Mouse (Mus musculus) heart, embryonic 12.5 days (tissue): ENCODE data around the gene Syt16. TPM values are rescaled to one million over a fixed set of nuclear protein-coding genes. Genes with fewer than 3 reads are reported as not detected.

Experiments used
- ATAC-seq: fragments of 200-750 bp; cut with Nextera tagmentation; 2 replicates; pipeline ENCODE4 v1.8.0; 2017; ENCODE audit warnings: moderate TSS enrichment, moderate library complexity; ENCODE audit not compliant: insufficient number of reproducible peaks, low FRiP score
- H3K27ac ChIP-seq: fragments of 300-500 bp; sonication (generic); 2 replicates; pipeline ENCODE4 v1.5.1; 2016; ENCODE audit warnings: mild to moderate bottlenecking, moderate library complexity; ENCODE audit not compliant: poor library complexity, severe bottlenecking
- H3K27me3 ChIP-seq: fragments of 300-500 bp; sonication (generic); replicated peaks from 2 replicates; pipeline ENCODE4 v1.6.1; 2016; ENCODE audit warnings: mild to moderate bottlenecking, moderate library complexity
- H3K36me3 ChIP-seq: fragments of 300-500 bp; sonication (generic); 2 replicates; pipeline ENCODE4 v1.6.1; 2016; ENCODE audit warnings: mild to moderate bottlenecking, moderate library complexity
- H3K4me1 ChIP-seq: fragments of 300-500 bp; sonication (generic); replicated peaks from 2 replicates; pipeline ENCODE4 v1.6.1; 2016; ENCODE audit warnings: mild to moderate bottlenecking
- H3K4me2 ChIP-seq: fragments of 300-500 bp; sonication (generic); 2 replicates; pipeline ENCODE4 v1.6.1; 2016; ENCODE audit warnings: mild to moderate bottlenecking, moderate library complexity
- H3K4me3 ChIP-seq: fragments of 300-500 bp; sonication (generic); 2 replicates; pipeline ENCODE4 v1.5.1; 2016; ENCODE audit warnings: mild to moderate bottlenecking
- H3K9ac ChIP-seq: fragments of 300-500 bp; sonication (generic); 2 replicates; pipeline ENCODE4 v1.6.1; 2016; ENCODE audit warnings: mild to moderate bottlenecking, moderate library complexity
- H3K9me3 ChIP-seq: fragments of 300-500 bp; sonication (generic); replicated peaks from 2 replicates; pipeline ENCODE4 v1.6.1; 2016; ENCODE audit warnings: mild to moderate bottlenecking, moderate library complexity
- WGBS: fragments of 180-500 bp; shearing (Covaris S2); methylation state at CpG from one replicate; pipeline ENCODE4 v1.1.7; 2016; 5-methylcytosine and 5-hydroxymethylcytosine counted together
- polyA plus RNA-seq: library from polyadenylated mRNA; unstranded; fragments of >200 nt; fragmentation: Nextera tagmentation; extraction: Ambion mirVana; gene quantifications from 2 replicates; pipeline ENCODE4 v1.2.1, GENCODE M21; 2016

The Syt16 gene
- polyA plus RNA-seq, 1 experiment from 2014 or later: 0.33 TPM

DNA sequence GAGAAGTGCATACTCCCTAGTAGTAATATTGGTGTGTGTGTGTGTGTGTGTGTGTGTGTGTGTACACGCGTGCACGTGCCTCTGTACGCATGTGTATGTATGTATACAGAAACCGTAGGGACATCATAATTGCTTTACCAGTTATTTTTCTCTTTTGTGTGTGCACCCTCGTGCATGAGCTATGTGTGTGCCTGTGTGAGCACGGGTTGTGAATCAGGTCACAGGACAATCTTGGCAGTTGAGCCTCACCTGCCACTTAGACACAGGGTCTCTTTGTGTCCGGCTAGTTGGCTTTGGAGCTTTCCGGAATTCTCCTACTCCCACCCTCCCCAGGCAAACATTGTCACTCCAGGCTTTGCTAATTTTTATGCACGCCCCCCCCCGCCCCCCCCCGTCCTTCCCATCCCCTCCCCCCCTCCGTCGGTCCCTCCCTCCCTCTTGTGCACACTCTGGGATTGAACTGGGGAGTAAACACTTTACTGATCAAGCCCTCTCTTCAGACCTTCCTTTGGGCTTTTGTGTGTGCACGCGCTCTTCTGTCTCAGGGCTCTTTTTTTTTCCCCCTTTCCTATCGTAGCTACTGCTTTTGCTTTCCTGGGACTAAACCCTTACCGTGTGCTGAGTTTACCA, 319.0 kb downstream of the Syt16 start, which contains the start of gene Gm11042:
Gene Gm11042, minus strand, starts transcription at position 51 of the 630 bp plus-strand sequence.
- ATAC-seq: 0 out of 2 replicates have a peak, but pooled peaks have one; percentile 53
- peaks cover 4% of the 10 kb centered on the region; the same call in 1 of the 2 replicates for H3K4me1 ChIP-seq
- H3K27ac ChIP-seq: peak within 1 kb of the TSS; percentile 58
- WGBS: 37% methylated on average over 15 of the region's 18 CpGs
- no peaks in the 10 kb centered on the region for H3K27me3 ChIP-seq
- no peaks in the 10 kb centered on the region for H3K36me3 ChIP-seq
- peak within 1 kb of the TSS; percentile 66 for H3K9ac ChIP-seq
- H3K9me3 ChIP-seq: no peaks in the 10 kb centered on the region
- peak within 1 kb of the TSS; percentile 84 for H3K4me2 ChIP-seq
- H3K4me3 ChIP-seq: peak within 1 kb of the TSS; percentile 56

DNA sequence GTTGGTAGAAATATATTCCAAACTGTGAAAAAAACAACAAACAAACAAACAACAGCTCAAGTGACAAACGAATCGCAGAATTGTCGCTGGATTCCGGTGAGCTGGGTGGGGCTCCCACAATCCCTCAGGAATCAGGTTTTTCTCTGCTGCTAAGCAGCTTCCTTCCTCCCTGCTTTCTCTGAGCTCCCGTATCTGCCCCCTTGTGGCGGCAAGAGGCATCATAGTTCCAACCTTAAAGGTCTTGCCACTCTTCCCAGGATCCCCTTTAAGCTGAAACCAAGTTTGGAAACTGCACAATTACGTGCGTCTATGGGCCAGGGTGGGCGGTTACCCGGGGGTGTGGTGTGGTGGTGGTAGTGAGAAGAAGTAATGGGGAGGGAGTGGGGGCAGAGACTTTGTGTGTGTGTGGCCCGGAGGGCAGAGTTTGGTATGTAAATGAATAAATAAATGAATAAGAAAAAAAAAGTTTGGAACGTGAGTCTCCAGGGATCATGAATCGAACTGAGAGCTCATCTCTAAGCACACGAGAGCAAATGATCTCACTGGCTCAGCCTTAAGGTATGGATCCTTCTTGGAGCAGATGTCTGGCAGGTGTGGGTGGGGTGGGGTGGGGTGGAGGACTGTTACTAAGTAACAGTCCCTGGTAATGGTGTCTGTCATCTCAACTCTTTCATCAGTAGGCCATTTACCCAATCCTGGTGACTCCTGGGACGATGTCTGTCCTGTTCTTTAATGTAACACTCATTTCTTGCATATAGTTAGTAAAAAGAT, 319.7 kb downstream of the Syt16 start:
- H3K9ac ChIP-seq: peak overlapping the region; percentile 66
- ATAC-seq: peak; percentile 81
- no peaks in the 10 kb centered on the region for H3K9me3 ChIP-seq
- peaks cover 4% of the 10 kb centered on the region; the same call in 1 of the 2 replicates for H3K4me1 ChIP-seq
- H3K27me3 ChIP-seq: no peaks in the 10 kb centered on the region
- 15% methylated on average over 15 of the region's 15 CpGs for WGBS
- H3K4me2 ChIP-seq: peak overlapping the region; percentile 84
- H3K36me3 ChIP-seq: no peaks in the 10 kb centered on the region
- peak overlapping the region; percentile 56 for H3K4me3 ChIP-seq
- H3K27ac ChIP-seq: no peak overlapping the region

DNA sequence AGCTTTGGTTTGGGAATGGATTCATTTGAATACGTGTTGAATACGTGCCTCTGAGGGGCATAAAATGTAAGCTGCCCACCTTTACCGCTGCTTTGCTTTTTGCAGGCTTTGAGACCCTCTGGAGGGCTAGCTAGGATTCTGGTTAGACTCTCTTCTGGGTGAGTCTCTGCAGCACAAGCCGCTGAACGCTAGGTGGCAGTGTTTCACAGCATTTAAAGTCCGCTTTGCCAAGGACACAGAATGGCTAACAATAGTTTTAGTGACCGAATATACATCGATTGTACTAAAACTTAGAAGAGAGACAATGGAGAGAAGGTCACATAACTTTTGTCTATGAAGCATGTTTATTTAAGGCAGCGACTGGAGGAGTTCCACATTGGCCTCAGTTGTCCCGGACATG, 322.9 kb downstream of the Syt16 start:
- Histone ChIP-seq H3K4me3 (no peak overlapping the region), H3K27ac (no peak overlapping the region), H3K27me3 (no peaks in the 10 kb centered on the region), H3K9ac (no peak overlapping the region), H3K4me1 (peaks cover 4% of the 10 kb centered on the region; the same call in 1 of the 2 replicates), H3K9me3 (no peaks in the 10 kb centered on the region; the same call in 1 of the 2 replicates), H3K4me2 (no peak overlapping the region; the same call in 1 of the 2 replicates), H3K36me3 (no peaks in the 10 kb centered on the region)
- 19% methylated on average over 10 of the region's 10 CpGs for WGBS
- ATAC-seq: no peak

DNA sequence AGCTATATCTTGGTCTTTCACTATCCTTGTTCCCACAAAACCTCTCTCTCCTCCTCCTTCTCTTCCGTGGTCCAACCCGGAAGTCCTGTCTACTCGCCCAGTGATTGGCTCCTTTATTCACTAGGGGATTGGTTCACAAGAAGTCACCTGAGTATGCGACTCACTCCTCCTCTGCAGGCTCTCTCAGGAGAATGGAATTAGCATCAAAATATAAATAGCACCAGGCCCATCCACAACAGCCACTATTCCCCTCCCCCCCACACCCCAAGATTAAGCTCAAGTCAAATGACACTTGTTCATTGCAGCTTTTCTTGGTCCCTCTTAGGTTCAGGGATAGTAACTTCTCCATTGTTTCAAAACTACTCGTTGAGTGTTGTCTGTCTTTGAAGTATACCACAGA, 324.5 kb downstream of the Syt16 start:
- 68% methylated on average over 5 of the region's 5 CpGs for WGBS
- Histone ChIP-seq H3K9me3 (no peaks in the 10 kb centered on the region; the same call in 1 of the 2 replicates), H3K9ac (no peak overlapping the region), H3K4me1 (no peaks in the 10 kb centered on the region), H3K4me3 (no peak overlapping the region), H3K27me3 (no peaks in the 10 kb centered on the region), H3K4me2 (no peak overlapping the region), H3K27ac (no peak overlapping the region), H3K36me3 (no peaks in the 10 kb centered on the region)
- no peak for ATAC-seq

Other genes with a start within 250 kb of the Syt16 start
- gene Hif1a, start 96.3 kb upstream of the Syt16 start, polyA plus RNA-seq: 219 and 235 TPM in 2 replicates
- 7.8 and 10.7 TPM in 2 replicates for gene Gm49321, start 60.0 kb upstream of the Syt16 start, polyA plus RNA-seq
- 18.6 and 20.3 TPM in 2 replicates for gene Snapc1, start 33.2 kb upstream of the Syt16 start, polyA plus RNA-seq